Mouse (Mus musculus): ENCODE results near the gene Upk3b. TPM values are rescaled to one million over a fixed set of nuclear protein-coding genes. Genes with fewer than 3 reads are reported as not detected.
"Not testable (repeated sequence)": the region's sequence is repeated elsewhere in the genome, so short reads cannot be mapped to it uniquely, and the experiment has no call there.

Gene Upk3b
- total RNA-seq, 4 experiments from 2014 or later = not detected

GRCm38 (mm10) chr5:136034868-136035267, 3.4 kb upstream of the Upk3b start:
- DNase-seq (ENCODE audit: low spot score in 2 of 2) = no peak

DNA sequence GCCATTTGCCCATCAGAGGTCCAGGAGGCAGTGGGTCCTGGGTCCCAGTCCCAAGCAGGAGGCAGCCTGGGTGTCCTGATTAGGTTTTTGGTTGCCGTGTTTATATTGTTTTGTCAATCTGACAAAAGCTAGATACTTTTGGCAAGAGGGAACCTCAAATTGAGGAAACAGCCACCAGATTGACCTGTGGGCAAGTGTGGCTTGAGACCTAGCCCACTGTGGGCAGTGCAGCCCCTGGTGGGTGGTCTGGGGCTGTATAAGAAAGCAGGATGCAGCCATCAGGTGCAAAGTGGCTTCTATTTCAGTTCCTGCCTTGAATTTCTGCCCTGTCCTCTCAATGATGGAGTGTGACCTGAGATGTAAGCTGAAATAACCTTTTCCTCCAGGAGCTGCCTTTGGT, 3.0 kb upstream of the Upk3b start:
- no peak for DNase-seq (ENCODE audit: low spot score in 2 of 2)

- DNase-seq (ENCODE audit: low spot score in 2 of 2) = no peak
Measured at GRCm38 (mm10) chr5:136036667-136037066, 1.6 kb upstream of the Upk3b start.

DNA sequence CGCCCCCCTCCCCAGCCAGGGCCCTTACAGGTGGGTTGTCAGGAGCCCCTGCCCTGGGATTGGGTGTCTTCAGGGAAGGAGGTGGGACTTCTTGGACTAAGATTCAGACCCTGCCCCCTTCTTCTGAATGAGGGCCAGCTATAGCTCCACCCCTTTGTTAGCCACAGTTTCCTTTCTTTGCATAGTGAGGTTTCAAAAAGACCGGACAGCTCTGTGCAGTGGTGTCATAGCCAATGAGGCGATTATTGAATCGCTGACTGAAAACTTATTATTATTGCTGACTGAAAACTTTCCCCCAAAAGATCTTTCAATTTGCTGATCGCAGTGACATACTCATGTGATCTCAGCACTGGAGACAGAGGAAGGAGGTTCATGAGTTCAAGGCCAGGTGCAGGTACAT, 1.9 kb downstream of the Upk3b start:
- DNase-seq (ENCODE audit: low spot score in 2 of 2) = no peak

GRCm38 (mm10) chr5:136041260-136041659, 3.0 kb downstream of the Upk3b start:
- peak in 1 of 2 experiments; percentile 39 for DNase-seq (ENCODE audit: low spot score in 2 of 2)

DNA sequence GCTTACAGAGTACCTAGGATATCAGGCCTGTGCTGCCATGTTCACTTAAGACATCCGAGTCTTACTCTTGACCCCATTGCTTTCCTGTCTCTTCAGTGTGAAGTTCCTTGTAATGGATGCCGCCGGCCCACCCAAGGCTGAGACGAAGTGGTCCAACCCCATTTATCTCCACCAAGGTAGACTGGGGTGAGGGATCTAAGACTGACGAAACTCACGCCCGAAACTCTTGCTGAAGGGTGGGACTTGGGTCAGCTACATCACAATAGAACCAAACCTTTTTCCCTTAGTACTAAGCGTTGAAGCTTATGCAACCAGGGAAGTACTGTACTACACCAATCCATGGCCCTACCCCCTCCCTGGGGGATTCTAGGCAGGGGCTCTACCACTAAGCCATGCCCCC, 3.4 kb downstream of the Upk3b start:
- no peak for DNase-seq (ENCODE audit: low spot score in 2 of 2)

DNA sequence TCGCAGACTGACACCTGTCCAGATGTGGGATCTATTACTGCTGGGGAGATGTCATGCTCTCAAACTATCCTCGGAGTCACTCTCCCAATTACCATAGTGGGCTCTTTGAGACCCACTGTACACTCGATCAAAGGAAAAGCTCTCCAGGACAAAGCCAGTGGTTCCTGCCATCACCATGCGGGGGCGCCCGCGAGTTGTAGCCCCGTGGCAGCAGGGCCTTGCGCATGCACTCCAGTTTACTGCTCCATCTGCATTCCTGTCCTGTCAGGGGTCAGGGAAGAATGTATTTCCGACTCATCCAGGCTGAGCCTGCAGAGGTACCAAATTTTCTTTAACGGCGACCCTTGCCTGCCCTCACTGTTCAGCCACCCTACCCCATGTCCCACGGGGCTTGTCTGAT, 6.6 kb downstream of the Upk3b start:
- DNase-seq (ENCODE audit: low spot score in 2 of 2) = no peak

GRCm38 (mm10) chr5:136045408-136045807, 7.1 kb downstream of the Upk3b start:
- no peak for DNase-seq (ENCODE audit: low spot score in 2 of 2)

DNA sequence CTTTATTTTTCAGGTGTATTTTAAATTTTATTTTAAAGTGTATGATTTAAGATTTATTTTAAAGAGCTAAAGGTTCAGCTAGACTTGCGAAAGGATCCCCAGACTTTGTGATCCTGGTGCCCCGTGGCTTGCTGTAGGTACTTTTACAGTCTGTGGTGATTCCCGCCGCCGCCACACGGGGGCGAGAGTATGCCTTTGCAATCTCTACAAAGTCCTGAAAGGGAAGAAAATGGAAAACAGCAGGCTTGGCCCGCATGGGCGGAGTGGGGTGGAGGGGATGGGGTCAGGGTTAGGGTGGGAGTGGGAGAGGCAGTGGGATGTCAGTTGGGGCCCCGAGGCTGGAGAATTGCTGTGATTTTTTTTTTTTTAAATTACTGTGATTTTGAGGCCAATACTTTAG, 7.7 kb downstream of the Upk3b start:
- DNase-seq (ENCODE audit: low spot score in 2 of 2) = peak; percentile 75

GRCm38 (mm10) chr5:136048541-136048940, 10.2 kb downstream of the Upk3b start:
- not testable (repeated sequence) for DNase-seq (ENCODE audit: low spot score in 2 of 2)

GRCm38 (mm10) chr5:136049926-136050325, 11.6 kb downstream of the Upk3b start:
- no peak for DNase-seq (ENCODE audit: low spot score in 2 of 2)

DNA sequence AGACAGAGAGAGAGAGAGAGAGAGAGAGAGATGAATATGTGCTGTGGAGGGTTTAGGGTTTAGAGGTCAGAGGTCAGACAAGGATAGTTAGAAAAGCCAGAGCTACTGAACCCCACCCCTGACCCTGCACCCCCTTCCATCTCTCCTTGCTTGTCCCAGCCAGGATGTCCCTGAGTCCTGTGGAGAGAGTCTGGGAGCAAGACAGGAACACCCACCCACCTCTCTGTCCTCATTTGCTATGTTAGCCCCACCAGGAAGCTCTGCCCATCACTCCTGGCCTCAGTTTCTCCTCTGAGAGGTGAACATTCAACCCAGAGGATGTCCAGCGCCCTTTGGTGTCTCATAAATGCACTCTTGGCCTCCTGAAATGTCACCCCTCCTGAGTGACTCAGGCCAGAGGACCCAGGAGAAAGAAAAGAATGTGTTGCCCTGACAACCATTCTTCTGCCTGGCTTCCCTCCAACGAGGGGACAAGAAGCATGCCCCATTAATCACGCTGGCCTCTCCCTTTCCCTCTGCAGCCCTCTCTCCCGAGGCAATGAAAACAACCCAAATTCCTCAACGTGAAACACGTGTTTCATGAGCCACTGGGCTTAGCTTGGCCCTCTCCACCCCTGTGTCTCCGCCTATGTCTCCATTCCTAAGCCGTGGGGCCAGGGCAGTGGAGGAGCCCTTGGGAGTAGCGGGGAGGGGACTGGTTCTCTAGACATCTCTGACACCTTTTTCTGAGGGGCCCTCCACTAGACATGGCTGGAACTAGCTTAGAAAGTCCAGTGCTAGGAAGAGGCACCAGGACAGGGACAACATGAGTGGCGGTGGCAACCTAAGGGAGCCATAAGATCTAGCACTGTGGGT, 13.2 kb downstream of the Upk3b start:
- DNase-seq (ENCODE audit: low spot score in 2 of 2) = peak; percentile 16 to 38

GRCm38 (mm10) chr5:136052861-136053655, 14.8 kb downstream of the Upk3b start:
- DNase-seq (ENCODE audit: low spot score in 2 of 2) = no peak

GRCm38 (mm10) chr5:136054301-136055077, 16.2 kb downstream of the Upk3b start, which contains the start of gene Upk3bl:
Upk3bl (plus strand) TSS chr5:136054492.
- no peak for DNase-seq (ENCODE audit: low spot score in 2 of 2)

DNA sequence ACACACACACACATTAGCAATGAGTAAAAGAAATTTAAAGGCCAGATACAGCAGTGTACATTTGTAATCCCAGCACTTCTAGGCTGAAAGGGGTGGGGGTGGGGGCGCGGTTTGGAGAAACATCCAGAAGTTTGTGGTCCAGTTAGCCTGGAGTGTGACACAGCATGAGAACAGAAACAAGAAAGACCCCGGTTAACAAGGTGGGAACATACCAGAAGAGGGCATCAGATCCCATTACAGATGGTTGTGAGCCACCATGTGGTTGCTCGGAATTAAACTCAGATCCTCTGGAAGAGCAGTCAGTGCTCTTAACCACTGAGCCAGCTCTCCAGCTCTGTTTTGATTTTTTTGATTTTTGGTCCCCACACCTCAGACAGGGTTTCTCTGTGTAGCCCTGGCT, 17.8 kb downstream of the Upk3b start:
- DNase-seq (ENCODE audit: low spot score in 2 of 2) = no peak

DNA sequence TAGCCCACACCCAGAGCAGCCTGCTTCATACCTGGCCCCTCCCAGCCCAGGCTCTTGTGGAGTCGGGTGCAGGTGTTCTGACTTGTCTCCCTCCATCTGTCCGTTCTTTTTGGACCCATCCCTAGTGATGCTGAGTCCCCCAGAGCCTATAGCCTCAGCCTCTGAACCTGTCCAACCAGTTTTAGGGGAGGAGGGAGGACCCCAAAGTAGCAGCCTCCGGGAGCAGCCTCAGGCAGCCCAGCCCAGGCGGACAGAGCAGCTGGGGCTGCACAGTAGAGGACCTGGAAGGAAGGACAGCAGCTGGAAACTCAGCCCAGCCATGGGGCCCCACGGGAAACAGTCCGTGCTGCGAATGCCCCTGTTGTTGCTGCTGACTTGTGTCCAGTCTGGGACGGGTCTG, 18.8 kb downstream of the Upk3b start:
- DNase-seq (ENCODE audit: low spot score in 2 of 2) = no peak

DNA sequence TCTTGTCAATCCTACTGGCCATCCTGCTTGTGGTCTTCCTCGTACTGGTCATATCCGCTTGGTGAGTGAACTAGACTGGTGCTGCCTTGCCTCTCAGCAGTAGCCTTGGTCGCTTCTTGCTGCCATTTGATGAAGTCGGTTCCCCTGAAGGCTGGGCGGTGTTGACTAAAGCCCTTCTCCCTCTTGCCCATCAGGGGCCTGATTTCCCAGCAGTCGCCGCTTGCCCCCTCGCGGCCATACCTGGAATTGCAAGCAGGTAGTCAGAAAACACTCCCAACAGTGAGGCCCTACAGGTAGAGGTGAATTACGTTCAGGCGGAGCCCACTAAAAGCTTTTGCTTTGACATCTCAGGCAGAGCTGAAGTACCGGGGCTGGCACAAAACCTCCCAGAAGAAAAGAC, 23.3 kb downstream of the Upk3b start:
- DNase-seq (ENCODE audit: low spot score in 2 of 2) = peak; percentile 70 to 72

DNA sequence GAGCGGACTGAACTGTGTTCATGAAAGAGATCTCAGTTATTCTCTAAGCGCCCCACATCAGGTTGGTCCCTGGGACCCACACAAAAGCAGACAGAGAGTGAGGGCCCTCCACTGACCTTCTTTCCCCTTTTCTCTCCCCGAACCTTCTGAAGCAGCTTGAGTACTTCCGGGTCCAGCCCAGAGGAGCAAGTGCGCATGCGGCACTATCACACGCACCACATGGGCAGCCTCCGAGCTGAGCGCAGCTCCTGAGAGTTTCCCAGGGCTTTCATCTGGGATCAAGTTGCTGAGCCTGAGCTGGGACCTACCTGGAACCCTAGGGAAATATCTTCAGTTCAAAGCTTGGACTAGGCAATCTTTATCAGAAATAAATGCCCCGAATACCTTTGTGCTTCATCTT, 25.6 kb downstream of the Upk3b start:
- no peak for DNase-seq (ENCODE audit: low spot score in 2 of 2)

- DNase-seq (ENCODE audit: low spot score in 2 of 2) = not testable (repeated sequence)
Measured at GRCm38 (mm10) chr5:136066404-136067148, 28.3 kb downstream of the Upk3b start.

- DNase-seq (ENCODE audit: low spot score in 2 of 2) = no peak
Measured at GRCm38 (mm10) chr5:136069411-136069810, 31.1 kb downstream of the Upk3b start.

GRCm38 (mm10) chr5:136073051-136073450, 34.8 kb downstream of the Upk3b start:
- no peak for DNase-seq (ENCODE audit: low spot score in 2 of 2)
